Mouse (Mus musculus) CD4-positive, CD25-positive, alpha-beta regulatory T cell, adult 4 months (primary cell): ENCODE measurements around the gene Odf3l2. TPM values are rescaled to one million over a fixed set of nuclear protein-coding genes. Genes with fewer than 3 reads are reported as not detected.

Source experiments
- ATAC-seq: one replicate; pipeline ENCODE4 v1.8.0; 2017
- polyA plus RNA-seq, 2 experiments: library from polyadenylated mRNA; unstranded; fragments of 100-300 nt; shearing (Covaris generic); gene quantifications; one replicate each; pipeline ENCODE4 v1.2.1; 2017

Odf3l2 gene
- polyA plus RNA-seq, 2 experiments from 2014 or later: not detected

DNA sequence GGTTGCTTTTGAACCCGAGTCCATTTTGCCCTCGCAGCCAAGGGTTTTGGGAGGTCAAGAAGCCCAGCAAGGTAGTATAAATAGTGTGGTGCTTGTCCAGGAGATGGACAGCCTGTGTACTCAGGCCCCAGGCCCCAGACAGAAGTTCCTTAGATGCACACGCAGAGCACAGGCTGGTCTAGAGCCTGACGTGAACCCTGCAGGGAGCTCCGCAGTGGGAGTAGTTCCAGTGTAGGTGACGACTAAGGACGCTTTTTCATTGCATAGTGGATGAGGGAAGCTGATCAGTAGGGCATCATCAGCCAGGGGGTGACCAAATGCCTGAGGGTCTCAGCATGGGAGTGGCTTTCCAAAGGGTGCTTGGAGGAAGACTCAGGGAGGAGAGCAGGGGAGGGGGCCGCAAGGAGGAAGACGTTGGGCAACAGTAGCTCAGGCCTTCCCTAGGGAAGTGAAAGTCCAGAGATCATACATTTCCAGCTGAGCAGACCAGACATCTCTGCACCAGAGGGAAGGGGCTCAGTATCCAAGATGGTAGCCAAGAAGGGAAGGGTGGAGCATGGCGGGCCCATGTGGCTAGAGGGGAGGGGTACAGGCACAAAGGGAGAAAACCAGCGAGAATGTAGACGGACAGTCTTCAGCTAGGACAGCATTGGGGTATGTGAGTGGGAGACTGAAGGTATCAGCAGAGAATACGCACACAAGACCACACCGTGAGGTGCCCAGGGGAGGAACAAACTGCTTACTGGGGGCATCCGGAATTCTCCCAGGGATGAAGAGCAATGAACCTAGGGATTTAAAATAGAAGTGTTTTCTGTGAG lies 24.7 kb upstream of the Odf3l2 start:
- ATAC-seq: no peak

DNA sequence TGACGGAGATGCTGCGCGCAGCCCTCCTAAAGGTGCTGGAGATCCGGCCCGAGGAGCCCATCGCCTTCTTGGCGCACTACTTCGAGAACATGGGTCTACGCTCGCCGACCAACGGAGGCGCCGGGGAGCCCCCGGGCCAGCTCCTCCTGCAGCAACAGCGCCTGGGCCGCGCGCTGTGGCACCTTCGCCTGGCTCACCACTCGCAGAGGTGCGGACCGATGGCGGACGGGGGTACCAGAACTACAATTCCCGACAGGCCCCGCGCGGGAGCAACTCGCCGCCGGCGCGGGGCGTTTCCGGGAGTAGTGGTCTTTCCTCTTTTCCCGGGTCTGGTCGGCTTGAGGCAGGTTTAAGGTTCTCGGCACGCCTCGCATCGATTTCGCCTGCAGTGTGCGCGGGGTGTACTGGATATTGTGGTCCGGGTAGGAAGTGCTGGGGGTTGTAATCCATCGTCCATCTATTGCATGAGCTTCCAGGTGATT lies 24.1 kb upstream of the Odf3l2 start:
- ATAC-seq: peak; percentile 36

DNA sequence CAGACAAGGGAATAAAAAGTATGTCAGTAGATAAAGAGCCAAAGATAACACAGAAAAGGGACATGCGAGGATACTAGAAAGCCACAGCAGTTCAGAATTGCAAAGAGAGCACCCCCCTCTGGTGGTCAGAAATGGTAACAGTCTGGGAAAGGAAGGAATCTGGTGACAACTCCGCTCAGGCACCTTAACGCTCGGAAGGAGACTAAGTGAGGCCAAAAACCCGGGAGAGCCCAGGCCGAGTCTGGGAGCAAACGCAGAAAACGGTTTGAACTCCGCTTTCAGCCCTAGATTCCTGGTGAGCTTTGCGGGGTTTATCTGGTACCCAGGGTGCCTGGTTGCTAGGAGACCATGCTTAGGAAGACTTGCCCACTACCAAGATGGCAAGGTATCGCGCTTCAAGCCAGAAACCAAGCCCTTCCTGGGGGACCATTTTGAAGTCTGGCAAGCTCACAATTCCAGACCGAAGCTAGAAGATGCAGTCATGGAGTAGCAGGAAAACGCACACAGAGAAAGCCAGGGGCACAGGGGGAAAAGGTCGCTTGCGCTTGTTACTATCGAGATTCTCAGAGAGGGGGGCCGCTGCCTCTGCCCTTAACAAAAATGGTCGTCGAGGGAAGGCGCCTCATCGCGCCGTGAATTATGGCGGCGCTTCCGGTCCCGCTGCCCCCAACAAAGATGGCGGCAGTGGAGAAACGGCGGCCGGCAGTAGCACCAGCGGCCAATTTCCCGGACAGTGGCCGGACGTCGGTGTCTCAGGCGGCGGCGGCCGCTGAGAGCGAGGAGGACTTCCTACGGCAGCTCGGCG lies 23.4 kb upstream of the Odf3l2 start, which contains the start of gene Tpgs1:
Tpgs1 (plus strand) TSS at position 599 of the 805 bp plus-strand sequence.
- peak; percentile 97 for ATAC-seq

DNA sequence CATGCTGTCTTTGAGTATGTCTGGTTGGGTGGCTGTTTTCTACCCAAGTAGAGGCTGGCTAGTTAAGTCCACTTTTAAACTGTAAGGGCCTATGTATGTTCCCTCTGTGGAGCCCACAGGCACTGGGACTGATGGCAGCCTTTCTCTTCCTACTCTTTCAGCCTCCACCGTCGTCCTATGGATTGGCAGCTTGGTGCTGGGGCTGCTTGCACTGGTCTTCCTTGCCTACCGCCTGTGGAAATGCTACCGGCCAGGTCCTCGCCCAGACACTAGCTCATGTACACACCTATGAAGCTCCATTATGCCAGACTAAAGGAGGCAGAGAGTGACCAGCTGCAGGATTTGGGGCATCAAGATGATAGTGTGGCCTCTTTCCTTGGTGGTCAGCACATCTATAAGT lies 22.5 kb upstream of the Odf3l2 start:
- no peak for ATAC-seq

DNA sequence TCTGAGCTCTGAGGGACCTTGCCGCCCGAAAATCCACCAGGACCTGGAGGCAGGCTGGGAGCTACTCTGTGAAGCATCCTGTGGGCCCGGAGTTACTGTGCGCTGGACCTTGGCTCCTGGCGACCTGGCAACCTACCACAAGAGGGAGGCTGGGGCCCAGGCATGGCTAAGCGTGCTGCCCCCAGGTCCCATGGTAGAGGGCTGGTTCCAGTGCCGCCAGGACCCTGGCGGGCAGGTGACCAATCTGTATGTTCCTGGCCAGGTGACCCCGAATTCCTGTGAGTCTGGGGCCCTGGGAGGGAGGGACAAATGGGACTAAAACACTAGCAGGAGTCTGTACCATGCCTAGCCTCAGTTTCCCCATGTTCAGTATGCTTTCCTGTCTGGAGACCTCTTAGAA lies 21.0 kb upstream of the Odf3l2 start:
- ATAC-seq: no peak

DNA sequence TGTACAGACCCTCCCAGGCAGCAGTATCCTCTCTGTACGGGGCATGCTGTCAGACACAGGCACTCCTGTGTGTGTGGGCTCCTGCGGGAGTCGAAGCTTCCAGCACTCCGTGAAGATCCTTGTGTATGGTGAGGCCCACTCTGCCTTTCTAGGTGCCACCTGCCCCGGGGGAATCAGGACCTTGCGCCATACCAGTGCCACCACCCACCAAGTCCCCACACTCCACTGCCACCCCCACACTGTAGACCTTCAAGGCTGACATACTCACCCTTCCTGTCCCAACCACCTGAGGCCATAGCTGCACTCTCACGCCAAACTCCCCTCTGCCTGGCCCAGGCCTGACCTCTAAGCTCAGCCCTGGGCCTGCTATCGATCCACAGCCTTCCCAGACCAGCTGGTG lies 19.5 kb upstream of the Odf3l2 start:
- ATAC-seq: no peak

DNA sequence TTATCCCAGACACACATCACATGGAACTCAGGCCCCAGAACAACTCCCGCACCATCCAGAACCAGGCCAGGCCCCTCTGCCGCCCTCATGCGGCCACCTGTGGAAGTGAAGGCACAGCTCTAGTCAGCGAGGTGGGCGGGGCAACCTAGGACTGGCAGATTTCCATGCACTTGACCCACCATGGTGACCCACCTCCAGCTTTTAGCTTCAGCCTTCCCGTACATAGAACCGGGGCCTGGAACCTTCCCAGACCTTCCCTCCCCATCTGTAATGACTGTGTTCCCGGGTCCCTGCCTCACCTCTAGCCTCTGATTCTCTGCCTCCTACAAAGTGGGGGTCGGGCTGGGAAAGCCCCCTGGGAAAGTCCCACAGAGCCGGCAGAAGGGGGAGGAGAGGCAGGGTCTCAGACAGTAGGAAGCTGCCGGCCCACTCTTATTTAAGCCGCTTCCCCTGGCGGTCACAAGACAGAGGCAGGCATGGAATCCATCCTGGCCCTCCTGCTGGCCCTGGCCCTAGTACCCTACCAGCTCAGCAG lies 18.7 kb upstream of the Odf3l2 start, which contains the start of gene Madcam1:
Madcam1 (plus strand) TSS at position 429 of the 535 bp plus-strand sequence.
- ATAC-seq: no peak

DNA sequence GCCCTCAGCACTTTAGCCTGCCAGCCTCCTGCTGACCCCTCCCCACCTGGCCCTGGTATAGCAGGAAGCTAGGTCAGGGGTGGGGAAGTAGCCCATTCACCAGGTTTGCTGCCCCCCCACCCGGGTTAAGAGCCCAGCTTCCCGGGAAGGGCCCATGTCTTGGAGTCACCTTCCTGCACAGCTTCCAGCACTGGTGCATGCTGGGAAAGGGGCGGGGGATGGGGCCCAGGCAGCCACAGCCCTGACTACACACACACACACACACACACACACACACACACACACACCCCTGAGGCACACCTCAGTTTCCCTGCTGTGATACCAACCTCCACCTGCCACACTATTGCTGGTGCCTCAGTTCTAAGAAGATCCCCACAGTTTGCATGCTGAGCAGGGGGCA lies 16.3 kb upstream of the Odf3l2 start:
- no peak for ATAC-seq

DNA sequence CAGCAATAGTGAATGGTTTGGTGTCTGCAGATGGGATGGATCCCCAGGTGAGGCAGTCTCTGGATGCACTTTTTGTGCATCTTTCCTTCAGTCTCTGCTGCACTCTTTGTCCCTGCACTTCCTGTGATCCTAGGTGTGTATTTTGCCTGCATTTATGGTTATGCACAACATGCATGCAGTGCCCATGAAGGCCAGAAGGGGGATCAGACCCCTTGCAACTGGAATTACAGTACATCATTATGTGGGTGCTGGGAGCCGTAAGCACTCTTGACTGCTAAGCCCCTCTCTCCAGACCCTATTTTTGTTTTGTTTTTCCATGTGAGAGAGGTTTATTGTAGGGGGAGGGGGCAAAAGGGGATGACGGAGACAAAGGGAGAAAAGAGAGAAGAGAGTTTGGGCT lies 14.8 kb upstream of the Odf3l2 start:
- no peak for ATAC-seq

DNA sequence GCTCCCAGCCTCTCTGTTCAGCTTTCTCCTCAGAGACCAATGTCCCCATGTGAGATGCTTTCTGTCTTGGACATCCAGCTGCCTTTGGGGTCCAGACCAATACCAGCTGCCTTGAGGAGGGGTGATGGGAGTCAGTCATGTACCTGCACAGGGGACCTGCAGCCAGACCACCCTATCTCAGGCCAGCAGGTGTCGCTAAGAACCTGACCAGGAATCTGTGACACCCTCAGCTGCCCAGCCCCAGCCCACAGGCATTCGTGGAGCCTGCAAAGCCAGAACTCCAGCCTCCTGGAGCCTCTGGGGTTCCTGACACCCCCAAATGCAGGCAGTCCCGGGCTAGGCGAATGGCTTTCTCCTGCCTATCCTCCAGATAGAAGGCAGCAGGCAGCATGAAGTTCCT lies 13.3 kb upstream of the Odf3l2 start:
- no peak for ATAC-seq

DNA sequence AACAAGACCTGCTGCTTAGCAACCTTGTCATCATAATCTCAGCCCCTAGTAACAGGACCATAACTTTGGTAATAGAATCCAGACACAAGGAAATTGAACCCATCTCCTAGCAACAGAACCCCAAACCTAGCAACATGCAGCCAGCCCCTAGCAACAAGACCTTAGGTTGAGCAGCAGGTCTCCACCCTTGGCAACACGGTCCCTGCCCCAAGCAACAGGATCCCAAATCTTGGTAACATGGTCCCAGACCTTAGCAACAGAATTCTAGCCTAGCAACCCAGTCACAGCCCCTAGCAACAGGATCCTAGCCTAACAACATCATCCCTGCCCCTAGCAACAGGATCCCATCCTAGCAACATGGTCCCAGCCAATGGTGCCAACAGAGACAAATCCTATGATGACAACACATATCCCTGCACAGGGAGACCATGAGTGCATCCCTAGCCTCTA lies 9.4 kb upstream of the Odf3l2 start:
- no peak for ATAC-seq

DNA sequence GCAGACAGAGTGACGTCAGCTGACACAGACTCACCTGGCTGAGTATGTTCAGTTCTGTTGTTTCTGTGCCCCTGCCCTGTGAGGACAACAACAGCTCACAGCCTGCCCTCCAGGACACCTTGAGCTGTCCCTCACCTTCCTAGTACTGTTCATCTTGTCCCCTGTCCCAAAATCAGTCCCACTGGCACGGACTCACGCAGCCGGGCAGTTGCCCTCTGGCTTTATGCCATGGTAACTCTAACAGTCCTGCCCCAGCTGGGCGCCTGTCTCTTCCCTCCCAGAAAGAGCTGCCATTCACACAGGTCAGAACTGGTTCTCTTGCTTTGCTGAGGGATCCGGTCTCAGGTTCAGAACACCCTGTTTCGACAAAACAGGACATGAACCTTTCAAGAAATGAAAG lies 7.3 kb upstream of the Odf3l2 start:
- ATAC-seq: no peak

DNA sequence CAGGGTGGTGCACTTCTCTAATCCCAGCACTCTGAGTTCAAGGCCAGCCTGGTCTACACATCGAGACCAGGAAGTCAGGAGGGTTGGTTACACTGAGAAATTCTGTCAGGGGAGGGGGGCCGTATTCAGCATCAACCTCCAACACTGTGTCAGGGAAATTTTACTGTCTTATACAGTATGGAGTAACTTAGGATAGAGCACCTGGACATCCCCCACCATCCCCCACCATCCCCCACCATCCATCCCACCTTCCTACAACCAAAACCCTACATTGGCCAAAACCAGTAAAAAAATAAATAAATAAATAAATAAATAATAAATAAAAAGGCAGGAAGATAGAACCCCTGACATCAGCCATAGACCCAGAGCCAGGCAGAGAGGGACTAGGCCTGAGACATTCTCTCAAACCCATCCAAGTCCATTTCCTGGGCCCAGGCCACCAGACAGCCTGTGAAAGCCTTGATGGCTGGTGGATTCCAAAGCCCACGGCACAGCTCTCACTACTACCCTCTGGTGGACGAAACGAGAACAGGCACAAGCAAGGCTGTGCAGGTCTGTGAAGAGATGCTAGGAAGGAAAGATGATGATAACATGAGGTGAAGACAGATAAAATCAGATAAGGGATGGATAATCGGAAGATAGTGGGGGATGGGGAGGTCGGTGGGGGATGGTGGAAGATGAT lies 3.7 kb upstream of the Odf3l2 start:
- ATAC-seq: peak; percentile 79

DNA sequence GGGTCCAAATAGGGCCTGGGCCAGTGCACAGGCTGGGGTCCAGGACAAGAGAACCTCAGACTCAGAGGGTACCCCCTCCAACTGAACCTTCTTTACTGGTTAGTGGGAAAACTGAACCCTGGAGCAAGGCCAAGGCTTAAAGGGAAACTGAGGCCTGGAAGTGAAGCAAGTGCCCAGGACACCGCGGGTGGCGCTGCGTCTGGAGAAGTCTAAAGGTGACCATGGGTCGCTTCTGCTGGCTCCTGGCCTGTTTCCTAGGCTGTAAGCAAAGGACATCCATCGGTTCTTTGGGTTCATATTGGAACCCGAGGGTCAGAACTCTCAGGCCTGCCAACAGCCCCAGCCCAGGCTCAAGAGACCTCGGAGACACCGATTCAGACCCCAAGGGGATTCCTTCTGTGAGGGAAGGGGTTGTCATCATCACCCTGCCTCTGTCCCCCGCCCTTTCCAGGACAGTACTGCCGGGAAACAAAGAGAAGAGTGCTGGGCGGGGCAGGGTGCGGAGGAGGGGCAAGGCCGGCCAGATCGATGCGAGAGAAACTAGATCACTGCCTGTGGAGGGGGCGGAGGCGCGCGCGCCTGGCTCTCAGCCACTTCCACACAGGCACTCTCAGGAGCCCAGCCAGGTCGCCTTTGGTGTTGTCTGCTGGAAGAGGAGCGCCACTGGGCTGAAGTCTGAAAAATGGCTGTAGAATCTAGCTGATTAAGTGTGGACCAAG lies 6.9 kb downstream of the Odf3l2 start:
- ATAC-seq: no peak

DNA sequence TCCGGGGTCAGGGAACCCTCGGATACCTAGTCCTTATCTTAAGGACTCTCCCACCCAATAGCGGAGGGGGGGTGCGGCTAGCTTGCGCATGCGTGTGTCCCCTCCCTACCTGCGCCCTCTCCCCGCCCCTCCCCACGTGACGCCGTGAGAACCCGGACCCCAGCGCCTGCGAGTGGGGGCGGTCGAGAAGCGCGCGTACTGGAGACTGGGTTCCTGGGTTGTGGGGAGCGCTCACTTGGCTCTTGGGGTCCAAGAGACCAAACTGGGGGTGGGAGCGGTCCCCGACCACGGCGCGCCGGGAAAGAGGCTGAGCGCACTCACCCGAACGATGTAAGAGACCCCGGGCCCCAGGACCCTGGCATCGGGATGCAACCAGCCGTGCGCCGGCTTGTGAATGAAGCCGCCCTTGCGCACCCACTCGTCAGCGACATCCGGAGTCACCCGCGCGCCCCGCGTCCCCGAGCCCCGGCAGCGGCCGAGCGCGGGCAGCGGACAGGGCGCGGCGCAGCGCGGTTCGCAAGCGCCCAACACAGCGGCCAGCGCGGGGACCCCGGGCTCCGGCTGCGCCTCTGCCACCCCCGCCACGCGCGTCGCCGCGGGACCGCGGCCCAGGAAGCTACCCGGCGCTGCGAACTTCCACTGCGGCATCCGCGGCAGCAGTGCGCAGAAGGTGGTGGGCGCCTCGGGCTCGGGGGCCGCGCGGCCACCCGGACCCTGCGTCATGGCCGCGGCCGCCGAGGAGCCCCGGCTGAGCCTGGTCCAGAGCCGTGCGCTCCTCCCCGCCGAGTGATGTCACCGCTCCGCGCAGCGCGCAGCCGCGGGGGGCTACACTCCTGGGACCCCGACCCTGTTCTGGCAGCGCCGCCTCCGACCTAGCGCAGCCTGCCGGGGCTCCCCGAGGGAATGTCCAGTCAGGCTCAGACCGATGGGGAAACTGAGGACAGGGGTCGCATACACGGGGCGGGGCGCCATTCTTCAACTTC lies 8.1 kb downstream of the Odf3l2 start, which contains the start of gene Shc2:
Shc2 (minus strand) TSS at position 791 of the 983 bp plus-strand sequence.
- no peak for ATAC-seq

DNA sequence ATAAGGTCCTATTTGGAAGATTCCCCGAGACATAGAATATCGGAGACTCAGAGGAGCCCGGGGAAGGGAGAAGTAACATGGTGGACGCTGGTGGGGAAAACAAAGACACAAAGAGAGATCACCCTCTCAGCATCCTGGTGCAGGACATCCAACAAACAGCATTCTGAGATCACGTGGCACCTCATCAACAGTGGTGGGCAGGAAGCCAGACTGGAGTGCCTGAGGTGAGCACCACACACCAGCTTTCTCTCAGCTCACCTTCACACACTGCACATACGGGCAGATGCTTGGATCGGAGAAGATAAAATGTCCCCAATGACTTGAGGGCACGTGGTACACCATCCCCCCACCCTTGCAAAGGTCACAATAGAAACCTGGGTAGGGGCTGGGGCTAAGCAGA lies 9.3 kb downstream of the Odf3l2 start:
- no peak for ATAC-seq

DNA sequence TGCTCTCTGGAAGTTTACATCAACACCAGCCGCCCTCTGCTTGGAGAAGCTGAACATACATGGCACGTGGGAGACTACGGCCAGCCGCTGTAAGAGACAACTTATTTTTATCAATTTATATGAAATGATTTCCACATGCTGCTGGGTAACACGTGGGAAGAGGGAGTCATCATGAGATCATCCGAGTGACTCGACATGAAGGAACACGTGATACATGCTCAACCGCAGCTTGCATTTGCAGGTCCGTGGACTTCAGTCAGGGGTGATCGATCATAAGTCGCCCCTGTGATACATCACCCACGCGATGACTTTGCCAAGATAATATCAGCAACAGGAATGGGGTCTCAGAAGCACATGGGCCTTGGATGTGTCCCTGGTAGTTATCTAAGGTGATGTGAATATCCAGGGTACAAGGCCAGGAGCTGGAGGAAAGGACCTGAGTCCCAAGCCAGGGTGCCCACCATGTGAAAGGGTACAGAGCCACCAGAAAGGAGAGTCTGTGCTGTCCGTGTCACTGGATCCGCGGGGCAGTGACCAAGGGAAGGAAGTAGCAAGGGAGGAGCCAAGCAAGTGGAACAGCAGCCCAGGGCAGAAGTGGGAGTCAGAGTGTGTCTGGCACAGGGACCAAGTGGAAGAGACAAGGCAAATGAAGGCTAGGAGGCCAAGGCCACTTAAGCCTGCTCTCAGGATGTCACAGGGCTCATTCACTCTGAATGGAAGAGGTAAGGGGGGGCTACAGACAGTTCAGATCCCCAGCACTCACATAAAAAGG lies 12.3 kb downstream of the Odf3l2 start:
- ATAC-seq: no peak

DNA sequence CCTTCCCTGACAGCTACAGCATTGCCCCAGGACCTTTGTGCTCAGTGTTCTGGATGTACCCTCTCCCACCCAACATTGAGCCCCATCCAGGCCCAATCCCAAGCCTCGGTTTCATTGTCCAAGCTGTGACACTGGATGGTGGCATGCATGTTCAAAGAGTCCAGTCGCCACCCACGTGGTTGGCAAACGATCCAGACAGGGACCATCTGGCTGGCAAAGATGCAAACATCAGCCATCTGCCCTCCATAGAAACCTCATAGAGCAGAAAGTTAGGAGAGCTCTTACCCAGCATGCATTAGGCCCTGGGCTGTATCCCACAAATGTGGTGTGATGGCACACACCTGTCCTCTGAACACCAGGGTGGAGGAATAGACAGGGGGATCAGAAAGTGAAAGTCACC lies 14.1 kb downstream of the Odf3l2 start:
- no peak for ATAC-seq

DNA sequence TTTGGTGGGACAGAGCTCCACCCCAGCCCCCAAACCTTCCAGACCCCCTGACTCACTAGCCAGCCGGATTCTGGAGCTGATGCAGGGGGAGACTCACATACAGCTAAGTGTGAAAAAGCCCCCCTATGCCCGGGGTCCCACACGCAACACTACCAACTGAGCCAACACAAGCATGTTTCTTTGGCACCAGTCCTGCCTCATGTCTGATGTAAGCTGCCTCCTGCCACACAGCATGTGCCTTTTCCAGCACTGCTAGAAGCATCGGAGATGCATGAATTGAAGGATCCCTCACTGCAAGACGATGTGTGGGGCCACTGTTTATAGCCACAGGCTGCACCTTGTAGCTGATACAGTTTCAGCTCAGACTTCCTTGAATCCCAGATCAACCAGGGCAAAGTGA lies 17.2 kb downstream of the Odf3l2 start:
- no peak for ATAC-seq

DNA sequence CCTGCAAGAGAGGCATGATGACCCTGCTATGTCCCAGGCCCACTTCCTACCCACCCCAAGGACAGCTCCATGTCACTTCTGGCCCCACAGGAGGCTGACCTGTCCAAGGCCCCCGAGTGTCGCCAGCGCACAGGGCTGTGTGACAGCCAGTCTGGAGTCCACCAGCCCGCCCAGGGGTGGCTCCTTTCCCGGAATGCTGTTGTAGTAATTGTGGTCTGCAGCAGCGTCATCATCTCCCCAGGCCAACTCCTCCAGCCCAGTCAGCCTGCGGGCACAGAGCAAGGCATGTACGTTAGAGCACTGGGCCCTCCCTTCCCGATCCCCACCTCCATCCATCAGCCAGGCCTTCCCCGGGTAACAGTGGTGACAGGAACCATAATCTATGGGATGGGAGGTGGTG lies 19.4 kb downstream of the Odf3l2 start:
- no peak for ATAC-seq
